Mouse (Mus musculus) retina, embryonic 14.5 days (tissue): ENCODE measurements around the gene Amotl2.

ENCODE experiments used
- DNase-seq: peaks from one replicate; pipeline ENCODE4 v3.0.0-alpha.2; 2015; ENCODE audit warnings: low spot score

Gene Amotl2

DNA sequence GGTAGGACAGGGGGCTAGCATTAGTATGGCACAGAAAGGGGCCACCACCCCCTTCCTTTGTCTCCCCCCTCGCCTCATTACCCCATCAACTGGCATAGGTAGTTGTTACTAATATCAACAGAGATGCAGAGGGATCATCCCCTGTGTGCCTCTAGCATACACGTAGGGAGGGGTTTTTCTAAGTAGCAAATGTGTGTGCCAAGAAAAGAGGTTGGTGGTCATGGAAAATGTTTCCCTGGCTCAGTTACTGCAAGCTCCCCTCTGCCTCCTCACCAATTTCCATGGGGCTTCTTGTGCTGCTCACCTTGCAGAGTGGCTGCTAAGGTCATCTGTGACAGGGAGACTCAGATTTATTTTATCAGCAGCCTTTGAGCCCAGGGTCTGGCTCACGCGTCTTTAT lies 2.6 kb downstream of the Amotl2 start:
- no peak for DNase-seq

- no peak for DNase-seq
These were observed 3.6 kb downstream of the Amotl2 start for GRCm38 (mm10) chr9:102719936-102720566.

GRCm38 (mm10) chr9:102720567-102721167 lies 4.2 kb downstream of the Amotl2 start:
- DNase-seq = no peak

DNA sequence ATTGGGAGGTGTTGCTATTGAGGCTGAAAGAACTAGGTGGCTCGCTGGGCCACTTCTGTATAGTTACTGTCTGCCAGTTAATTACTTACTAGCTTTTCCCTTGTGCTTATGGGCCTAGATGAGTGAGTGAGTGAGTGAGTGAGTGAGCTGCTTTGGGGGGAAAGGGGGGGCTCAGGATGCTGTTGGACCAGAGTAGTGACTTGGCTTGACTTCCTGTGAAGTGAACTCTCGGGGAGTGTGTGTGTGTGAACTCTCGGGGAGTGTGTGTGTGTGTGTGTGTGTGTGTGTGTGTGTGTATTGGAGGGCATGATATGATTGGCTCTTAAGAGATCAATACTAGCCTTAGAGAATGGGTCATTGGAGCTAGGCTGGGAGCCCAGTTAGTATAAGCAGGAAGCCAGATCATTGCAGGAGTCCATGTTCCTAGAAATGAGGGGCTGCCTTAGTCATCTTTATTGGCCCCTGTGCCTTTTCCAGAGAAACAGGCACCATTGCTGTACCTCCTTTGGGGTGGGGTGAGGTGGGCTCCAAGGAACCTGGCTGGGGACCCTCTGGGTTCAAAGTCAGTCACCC lies 5.0 kb downstream of the Amotl2 start:
- no peak for DNase-seq

- no peak for DNase-seq
These were observed 5.6 kb downstream of the Amotl2 start for GRCm38 (mm10) chr9:102722071-102722561.

- no peak for DNase-seq
These were observed 6.3 kb downstream of the Amotl2 start for GRCm38 (mm10) chr9:102722750-102723149.

GRCm38 (mm10) chr9:102723241-102723709 lies 6.8 kb downstream of the Amotl2 start:
- DNase-seq = no peak

DNA sequence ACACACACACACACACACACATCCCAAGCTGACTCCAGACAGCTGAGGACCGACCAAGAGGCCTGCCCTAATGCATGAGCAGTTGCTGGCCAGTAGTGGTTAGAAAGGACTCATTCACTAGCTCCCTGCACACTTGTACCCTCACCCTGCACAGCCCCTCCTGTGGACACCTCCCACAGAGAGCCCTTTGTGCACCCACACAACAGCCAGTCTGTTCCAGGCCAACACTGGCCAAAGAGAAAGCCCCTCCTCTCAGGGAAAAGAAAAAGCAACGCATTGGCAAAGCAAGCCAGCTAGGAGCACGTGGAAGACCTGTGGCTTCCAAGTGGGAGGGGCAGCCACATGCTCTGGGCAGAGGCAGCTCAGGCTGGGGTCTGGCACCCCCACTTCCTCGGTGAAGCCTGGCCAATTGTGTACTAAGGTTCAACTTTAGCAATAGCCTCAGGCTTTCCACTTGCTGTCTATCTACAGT lies 7.6 kb downstream of the Amotl2 start:
- DNase-seq = no peak

GRCm38 (mm10) chr9:102724942-102725341 lies 8.5 kb downstream of the Amotl2 start:
- DNase-seq = no peak

- DNase-seq = peak; percentile 91
These were observed 9.6 kb downstream of the Amotl2 start for GRCm38 (mm10) chr9:102725958-102726654.

GRCm38 (mm10) chr9:102726811-102727210 lies 10.3 kb downstream of the Amotl2 start:
- no peak for DNase-seq

- no peak for DNase-seq
These were observed 11.4 kb downstream of the Amotl2 start for GRCm38 (mm10) chr9:102727662-102728468.

DNA sequence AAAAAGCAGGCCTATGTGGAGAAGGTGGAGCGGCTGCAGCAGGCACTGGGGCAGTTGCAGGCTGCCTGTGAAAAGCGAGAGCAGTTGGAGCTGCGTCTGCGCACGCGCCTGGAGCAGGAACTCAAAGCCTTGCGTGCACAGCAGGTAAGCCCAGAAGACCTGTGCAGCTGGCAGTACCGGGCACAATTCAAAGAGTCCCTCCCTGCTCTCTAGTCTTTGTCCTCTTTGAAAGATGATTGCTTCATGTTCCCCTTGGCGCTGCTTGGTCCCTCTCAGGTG lies 11.9 kb downstream of the Amotl2 start:
- DNase-seq = no peak

GRCm38 (mm10) chr9:102729093-102729845 lies 12.8 kb downstream of the Amotl2 start:
- no peak for DNase-seq

DNA sequence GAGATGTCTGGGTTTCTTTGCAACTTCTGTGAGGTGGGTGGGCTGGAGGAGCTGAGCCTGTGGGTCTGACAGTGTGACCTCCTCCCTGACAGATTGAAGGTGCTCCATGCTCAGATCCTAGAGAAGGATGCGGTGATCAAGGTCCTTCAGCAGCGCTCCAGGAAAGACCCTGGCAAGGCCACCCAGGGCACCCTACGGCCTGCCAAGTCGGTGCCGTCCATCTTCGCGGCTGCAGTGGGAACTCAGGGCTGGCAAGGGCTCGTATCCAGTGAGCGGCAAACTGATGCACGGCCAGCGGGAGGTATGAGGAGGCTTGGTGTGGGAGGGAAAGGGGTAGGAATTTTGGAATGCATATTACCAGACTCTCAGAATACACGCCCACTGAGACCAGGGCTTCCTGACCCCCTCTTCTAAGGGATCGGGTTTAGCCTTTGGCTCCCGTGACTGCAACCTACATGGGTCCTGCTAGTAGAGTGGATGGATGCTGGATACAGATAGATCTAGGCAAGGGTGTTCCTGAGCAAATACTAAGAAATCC lies 13.5 kb downstream of the Amotl2 start:
- no peak for DNase-seq

- no peak for DNase-seq
These were observed 14.6 kb downstream of the Amotl2 start for GRCm38 (mm10) chr9:102731044-102731471.

DNA sequence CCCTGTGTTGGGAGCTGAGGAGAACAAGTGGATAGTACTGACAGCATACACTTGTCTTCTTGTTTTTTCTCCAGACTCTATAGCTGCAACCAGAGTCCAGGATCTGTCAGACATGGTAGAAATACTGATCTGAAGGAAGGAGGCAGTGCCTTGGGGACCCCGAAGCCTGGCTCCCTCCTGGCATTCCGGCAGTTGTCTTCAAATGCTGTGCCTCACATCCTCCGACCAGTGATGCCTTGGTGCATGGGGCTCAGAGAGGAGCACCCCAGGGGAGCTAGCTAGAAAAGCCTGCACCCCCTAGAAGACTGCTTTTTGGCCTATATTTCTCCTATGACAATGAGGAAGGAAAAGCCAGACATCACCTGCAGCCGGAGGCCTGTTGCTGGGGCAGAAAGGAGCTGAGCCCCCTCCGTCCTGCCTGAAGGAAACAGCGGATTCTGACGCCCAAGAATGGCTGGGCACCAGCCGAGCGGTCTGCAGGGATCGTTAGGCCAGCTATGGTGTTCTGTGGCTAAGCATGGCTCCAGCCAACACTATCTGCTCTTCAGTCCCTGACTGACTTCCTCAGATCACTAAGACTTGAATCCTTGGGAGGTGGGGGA lies 15.2 kb downstream of the Amotl2 start:
- DNase-seq = no peak

DNA sequence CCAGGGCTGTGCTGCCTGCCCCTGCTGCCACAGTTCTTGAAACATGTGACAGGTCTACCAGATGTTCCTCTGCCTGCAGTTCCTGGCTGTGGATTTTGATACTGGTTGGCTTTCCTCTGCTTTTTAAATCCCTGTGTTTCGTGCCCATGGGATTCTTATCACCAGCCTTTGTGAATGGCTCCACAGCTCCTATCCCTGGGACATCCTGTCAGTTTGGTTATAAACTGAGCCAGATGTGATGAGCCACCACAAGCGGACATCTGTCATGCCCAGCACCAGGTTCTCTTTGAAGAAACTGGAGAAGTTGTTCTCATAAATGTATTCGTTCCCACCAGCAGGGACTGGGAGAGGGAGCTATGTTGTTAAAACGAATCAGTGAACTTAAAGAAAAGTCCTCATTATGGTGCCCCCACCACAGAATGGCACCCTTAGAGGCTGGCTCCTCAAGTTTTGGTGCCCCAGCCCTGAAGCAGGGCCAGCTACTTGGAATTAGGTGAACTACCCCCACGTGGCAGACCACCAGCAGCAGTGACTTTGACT lies 15.9 kb downstream of the Amotl2 start:
- DNase-seq = no peak

DNA sequence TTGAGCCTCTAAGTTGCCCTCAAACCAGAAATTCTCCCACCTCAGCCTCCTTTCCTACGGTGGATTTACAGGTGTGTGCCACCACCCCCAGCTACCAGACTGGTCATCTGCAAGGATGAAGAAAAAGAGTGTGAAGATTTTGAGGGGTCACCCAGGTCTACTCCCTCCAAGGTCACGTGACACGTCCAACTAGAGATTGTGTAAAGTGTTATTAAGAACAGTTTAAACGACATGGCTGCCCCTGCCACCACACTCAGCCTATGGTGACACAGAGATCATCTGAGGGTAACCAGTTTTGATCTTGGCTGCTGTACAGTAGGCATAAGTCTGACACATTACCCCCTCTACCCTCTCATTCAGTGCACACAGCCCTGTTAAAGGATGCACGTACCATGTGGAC lies 17.0 kb downstream of the Amotl2 start:
- DNase-seq = no peak
